Mouse (Mus musculus): ENCODE data around the gene Nfix. TPM values are rescaled to one million over a fixed set of nuclear protein-coding genes. Genes with fewer than 3 reads are reported as not detected.

Gene Nfix
- 69.9 TPM for polyA plus RNA-seq (2014; fragmentation: Illumina TruSeq; extraction: RNeasy Lipid Tissue Mini Kit (QIAGEN cat#74804); ENCODE audit: low read depth, low replicate concordance)

DNA sequence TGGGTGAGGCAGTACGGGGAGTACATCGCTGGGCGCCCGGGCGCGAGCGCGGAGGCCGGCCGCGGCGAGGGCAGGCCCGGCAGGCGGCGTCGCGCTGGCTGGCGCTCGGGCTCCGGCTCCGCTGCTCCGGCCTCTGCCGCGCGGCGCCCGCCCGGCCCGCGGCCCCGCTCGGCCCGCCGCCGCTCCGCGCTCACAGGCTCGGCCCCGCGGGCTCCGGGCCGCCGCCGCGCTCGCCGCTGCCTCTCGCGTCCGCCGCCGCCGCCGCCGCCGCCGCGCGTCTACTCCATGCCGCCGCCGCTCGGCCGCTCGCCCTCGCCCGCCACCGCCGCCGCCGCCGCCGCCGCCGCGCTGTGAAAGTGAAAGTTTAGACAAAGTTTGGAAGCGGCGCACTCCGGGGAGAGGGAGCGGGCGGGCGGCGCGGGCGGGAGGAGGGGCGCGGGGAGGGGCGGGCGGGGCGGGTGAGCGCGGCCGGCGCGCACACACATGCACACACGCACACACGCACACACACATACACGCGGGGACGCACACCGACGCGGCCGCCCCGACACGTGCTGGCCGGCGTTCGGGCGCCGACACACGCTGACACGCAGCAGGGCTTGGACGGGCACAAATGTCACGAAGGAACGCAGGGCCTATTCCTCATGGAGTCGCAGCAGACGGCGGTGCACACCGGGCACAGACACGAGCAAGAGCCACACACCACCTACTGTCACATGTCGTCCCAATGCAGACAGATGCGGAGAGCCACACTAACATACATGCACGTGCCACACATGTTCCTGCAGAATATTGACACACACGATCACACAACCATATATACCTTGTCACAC is at the start of gene Nfix:
Nfix (minus strand) TSS at position 346 of the 833 bp plus-strand sequence.

DNA sequence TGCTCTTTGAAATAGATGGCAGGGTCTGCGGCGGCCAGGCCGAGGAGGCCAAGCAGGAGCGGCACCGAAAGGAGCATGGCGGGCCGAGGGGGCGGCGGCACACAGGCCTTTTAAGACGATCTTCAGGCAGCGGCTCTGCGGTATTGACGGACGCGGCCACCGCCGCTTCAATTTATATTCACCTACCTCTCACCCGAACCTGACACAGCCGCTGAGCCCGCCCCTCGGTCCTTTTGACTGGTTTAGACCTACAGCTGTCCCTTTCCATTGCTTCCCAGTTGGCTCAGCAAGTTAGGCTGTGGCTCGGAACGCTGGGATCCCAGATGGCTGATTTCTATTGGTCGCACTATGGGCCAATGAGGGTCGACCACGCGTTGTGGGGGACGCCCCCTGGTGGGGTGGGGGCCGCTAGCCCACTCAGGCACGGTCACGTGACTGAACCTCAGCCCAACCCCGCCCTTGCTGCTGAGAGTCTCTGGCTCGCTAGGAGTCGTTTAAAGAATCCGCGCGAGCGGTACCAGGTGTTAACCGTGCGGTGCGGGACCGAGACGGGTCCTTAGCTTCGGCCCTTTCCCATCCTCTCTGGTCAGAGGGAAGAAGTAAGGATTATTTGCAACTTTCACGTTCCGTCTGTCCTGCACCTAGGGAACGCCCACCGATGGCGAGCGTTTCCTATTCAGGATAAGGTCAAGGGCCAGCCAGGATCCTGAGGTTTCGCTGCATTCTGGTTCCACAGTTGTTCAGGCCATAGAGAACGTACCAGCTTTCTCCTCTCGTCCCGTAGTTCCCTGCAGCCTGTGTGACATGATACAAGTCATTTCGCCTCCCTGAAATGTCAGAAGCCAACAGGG is 46.8 kb upstream of the Nfix start, which contains the start of gene Calr:
Calr (minus strand) TSS at position 213 of the 851 bp plus-strand sequence.

DNA sequence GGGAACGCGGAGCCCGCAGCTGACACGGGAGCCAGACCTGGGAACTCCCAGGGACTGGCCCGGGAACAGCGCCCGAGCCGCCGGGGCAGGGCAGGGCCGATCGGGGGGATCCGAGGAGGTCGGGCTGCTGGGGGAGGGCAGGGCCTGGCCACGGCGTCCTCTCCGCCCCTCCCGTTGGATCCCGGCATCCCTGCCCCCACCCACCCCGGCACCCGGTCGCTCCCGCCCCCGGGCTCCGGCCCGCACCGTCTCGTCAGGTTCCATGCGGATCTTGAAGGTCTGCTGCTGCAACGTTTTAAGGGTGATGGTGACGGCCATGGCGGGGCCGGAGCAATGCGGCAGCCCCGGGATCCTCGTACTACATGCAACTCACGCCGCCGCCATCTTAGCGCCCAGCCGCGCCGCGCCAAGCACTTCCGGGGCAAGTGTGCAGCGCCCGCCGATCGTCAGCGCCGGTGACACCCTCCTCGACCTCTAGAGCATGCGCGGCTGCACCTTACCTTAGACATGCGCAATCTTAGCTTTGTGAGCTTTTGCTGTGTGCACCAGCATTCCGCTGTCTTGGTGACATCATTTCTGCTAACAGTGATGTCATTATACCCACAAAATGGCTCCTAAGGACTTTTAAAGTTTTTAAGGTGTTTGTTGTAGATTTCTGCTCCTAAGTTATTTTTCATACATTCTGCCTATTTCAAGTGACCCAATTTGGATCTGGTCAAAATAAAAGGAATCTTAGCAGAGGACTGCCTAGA is 40.3 kb upstream of the Nfix start, which contains the start of gene Rad23a:
Rad23a (minus strand) TSS at position 418 of the 752 bp plus-strand sequence.

DNA sequence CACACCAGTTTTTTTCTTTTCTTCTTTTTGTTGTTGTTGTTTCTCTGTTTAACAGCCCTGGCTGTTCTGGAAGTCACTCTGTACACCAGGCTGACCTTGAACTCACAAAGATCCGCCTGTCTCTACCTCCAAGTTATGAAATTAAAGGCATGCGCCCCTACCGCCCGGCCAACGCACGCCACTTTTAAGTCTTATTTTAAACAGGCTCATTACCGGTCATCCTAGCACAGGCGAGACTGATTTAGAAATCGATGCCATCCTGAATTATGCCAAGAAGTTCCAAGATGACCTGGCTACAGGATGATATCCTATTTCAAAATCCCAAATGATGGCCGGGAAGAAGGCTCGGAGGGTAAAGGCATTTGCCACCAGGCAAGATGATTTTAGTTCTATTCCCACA is 31.3 kb upstream of the Nfix start, which contains the start of gene Gadd45gip1:
Gadd45gip1 (plus strand) TSS at position 33 of the 400 bp plus-strand sequence.

DNA sequence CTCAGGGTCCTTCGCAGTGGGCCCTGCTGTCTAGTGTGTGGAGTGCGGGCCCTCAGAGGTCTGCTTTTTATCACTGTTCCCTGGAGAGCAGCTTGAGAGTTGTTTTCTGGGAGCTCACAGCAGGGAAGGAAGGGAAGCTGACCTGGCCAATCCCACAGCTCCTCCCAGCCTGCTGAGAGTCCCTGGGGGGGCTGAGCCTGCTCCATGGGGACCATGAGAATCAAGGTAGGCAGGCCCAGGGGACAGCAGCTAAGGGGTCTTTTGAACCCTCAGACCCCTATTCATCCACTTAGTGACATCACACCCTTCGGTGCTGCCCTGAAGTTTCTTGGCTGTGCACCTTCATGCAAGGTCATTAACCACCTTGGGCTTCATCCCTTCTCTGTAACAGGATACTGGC is 22.6 kb upstream of the Nfix start, which contains the start of gene Dand5:
Dand5 (minus strand) TSS at position 101 of the 400 bp plus-strand sequence.

DNA sequence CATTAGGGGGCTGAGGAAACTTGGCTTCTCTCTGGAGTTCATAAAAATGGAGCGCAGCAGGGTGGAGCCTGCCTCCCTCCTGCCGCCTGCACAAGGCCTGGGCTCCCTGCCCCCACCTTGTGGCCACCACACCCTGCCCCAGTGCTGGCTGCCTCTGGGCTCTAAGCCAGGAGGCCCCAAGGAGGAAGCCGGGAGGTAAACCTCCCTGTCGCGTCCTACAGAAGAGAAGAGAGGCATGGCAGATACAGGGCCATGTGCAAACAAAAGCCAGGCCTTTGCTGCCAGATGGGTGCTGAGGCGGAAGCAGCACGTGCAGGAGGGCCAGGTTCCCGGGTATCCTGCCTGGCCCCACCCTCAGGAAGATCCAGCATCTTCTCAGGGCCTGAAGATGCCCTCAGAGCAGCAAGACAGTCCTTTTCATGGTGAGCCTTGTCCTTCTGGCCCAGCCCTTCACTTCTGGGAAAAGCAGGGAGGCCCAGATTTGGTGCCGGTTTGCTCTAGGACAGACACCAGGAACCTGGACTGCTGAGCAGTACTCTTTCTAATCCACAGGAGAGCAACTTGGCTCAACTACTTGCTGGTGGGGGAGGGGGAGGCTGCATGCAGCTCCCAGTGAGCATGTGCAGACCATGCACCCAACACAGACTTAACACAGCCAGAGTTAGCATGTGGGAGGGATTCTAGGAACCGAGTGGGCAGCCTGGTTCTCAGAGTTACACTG is 77.1 kb downstream of the Nfix start, which contains the start of gene G430095P16Rik:
G430095P16Rik (plus strand) TSS at position 158 of the 721 bp plus-strand sequence.

DNA sequence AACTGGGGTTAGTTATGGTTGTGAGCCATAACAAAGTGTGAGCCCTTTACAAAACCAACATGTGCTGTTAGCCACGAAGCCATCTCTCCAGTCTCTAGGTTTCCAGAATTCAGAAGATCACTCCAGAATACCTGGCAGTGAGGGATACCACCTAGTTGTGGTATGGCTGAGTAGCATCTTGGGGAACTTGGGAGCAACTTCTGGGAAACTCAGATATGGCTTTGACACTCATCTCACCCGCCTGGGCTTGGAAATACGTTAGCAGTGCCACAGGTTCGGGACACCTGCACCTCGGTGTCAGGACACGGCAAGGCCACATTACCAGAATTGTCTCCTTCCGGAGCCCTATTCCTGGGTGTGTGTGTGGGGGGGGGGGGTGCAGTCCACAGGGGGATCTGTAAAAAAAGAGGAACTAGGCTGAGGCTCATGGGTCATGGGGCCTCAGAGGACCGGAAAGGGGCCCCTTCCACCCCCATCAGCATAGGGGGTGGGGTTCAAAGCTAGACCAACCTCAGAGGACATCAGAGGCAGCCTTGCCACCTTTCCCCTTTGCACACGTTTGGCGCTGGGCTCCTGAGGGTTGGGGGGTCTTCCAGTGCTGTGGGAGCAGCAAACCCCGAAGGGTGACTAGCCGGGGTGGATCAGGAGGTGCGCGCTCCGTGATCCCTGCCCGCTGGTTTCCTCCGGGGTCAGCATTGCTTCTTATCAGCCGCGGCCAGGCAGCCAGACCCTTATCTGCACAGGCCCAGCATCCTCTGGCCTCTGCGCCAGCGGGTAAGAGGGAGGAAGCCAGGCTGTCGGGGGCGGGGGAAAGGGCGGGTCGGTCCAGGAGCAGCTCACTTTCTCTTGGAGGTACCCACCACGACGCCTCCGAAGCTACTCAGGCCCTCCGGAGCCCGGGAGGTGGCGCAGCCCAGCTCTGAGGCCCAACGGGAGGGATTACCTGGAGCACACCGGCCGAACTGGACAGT is 98.9 kb downstream of the Nfix start, which contains the start of gene Lyl1:
Lyl1 (plus strand) TSS at position 517 of the 971 bp plus-strand sequence.

DNA sequence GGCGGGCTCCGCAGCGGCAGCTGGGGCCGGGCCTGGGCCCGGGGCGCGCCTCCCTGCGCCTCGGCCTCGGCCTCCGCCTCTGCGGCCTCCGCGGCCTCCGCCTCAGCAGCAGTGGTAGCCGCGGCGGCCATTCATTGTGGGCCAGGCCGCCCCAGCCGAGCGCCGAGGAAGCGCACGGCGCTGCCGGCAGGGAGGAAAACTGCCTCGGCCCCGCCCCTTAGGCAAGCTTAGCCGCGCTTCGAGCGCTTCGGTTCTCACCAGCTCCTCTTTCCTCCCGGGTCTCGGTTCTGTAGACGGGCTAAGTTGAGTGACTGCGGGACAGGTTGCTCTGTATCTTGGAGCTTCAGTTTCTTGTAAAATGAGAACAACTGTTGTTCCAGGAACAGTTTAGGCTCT is 112.4 kb downstream of the Nfix start, which contains the start of gene Nacc1:
Nacc1 (minus strand) TSS at position 158 of the 396 bp plus-strand sequence.

DNA sequence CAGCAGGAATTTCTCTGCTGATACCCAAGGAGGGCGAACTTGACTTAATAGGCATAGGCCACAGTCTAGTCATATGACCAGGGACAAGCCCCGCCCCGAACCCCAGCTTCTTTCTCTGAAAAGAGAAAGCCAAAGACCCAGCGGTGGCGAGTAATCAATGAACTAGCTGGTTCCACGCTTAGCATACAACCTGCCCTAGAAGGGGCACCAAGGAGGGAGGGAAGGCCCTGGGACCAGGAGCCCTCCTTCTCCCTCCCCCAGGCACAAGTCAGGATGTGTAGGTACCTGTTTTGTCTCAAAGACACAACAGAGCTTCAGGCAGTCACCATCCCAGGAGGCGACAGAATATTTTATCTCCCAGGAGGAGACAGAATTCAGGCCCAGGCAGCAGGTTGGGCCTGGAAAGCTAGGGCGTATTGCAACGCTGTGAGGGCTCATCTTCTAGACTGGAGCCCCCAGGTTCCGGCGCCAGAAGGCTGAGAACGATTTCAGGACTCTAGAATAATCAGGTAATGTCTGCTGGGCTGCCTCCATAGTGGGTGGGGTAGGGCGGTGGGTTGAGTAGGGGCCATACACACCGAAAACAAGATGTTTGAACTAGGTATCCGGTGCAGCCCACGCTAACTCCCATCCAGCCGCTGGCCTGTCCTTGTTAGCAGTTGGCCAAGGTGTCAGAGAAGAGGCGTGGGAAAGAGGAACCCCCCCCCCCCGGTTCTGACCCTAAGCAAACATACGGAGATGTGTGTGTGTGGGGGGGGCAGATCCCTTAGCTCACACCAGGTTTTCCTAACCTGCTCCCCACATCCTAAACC is 113.7 kb downstream of the Nfix start, which contains the start of gene Trmt1:
Trmt1 (plus strand) TSS at position 117 of the 812 bp plus-strand sequence.

DNA sequence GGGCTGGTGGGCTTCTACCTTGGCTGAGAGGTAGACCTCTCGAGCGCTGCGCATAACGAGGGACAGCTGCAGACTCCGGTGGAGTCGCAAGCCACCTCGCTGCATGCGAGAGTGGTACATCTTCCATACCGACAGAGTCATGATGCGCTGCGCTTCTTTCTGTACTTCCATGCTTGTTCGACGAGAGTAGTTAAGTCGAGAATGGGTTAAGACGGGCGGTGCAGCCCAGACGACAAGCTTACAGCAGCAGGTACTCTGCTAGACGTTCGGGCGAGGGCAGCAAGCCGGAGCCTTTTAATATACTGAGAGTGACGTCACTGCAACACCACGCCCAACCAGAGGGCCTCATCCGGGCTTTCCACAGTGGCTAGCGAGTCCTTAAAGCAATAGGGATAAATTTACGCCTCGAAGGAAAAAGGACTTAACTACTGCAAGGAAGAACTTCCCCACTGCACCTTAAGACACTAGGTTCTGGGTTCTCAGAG is 137.5 kb downstream of the Nfix start, which contains the start of gene Ier2:
Ier2 (minus strand) TSS at position 272 of the 485 bp plus-strand sequence.

Other genes starting within 250 kb of the Nfix start
- gene Ier2, start 137.5 kb downstream of the Nfix start, polyA plus RNA-seq (2014; fragmentation: Illumina TruSeq; extraction: RNeasy Lipid Tissue Mini Kit (QIAGEN cat#74804); ENCODE audit: low read depth, low replicate concordance): 38.2 TPM
- gene Trmt1, start 114.0 kb downstream of the Nfix start, polyA plus RNA-seq (2014; fragmentation: Illumina TruSeq; extraction: RNeasy Lipid Tissue Mini Kit (QIAGEN cat#74804); ENCODE audit: low read depth, low replicate concordance): 67.1 TPM
- gene Nacc1, start 112.5 kb downstream of the Nfix start, polyA plus RNA-seq (2014; fragmentation: Illumina TruSeq; extraction: RNeasy Lipid Tissue Mini Kit (QIAGEN cat#74804); ENCODE audit: low read depth, low replicate concordance): 48.3 TPM
- gene Lyl1, start 98.9 kb downstream of the Nfix start, polyA plus RNA-seq (2014; fragmentation: Illumina TruSeq; extraction: RNeasy Lipid Tissue Mini Kit (QIAGEN cat#74804); ENCODE audit: low read depth, low replicate concordance): 6.4 TPM
- 1.8 TPM for gene G430095P16Rik, start 77.3 kb downstream of the Nfix start, polyA plus RNA-seq (2014; fragmentation: Illumina TruSeq; extraction: RNeasy Lipid Tissue Mini Kit (QIAGEN cat#74804); ENCODE audit: low read depth, low replicate concordance)
- gene Dand5, start 22.5 kb upstream of the Nfix start, polyA plus RNA-seq (2014; fragmentation: Illumina TruSeq; extraction: RNeasy Lipid Tissue Mini Kit (QIAGEN cat#74804); ENCODE audit: low read depth, low replicate concordance): 6.5 TPM
- gene Gadd45gip1, start 31.2 kb upstream of the Nfix start, polyA plus RNA-seq (2014; fragmentation: Illumina TruSeq; extraction: RNeasy Lipid Tissue Mini Kit (QIAGEN cat#74804); ENCODE audit: low read depth, low replicate concordance): 13.5 TPM
- gene Rad23a, start 40.3 kb upstream of the Nfix start, polyA plus RNA-seq (2014; fragmentation: Illumina TruSeq; extraction: RNeasy Lipid Tissue Mini Kit (QIAGEN cat#74804); ENCODE audit: low read depth, low replicate concordance): 56.6 TPM
- 1,480 TPM for gene Calr, start 46.6 kb upstream of the Nfix start, polyA plus RNA-seq (2014; fragmentation: Illumina TruSeq; extraction: RNeasy Lipid Tissue Mini Kit (QIAGEN cat#74804); ENCODE audit: low read depth, low replicate concordance)
- 31.3 TPM for gene Farsa, start 56.6 kb upstream of the Nfix start, polyA plus RNA-seq (2014; fragmentation: Illumina TruSeq; extraction: RNeasy Lipid Tissue Mini Kit (QIAGEN cat#74804); ENCODE audit: low read depth, low replicate concordance)
- gene Syce2, start 71.8 kb upstream of the Nfix start, polyA plus RNA-seq (2014; fragmentation: Illumina TruSeq; extraction: RNeasy Lipid Tissue Mini Kit (QIAGEN cat#74804); ENCODE audit: low read depth, low replicate concordance): 21.8 TPM
- gene Gcdh, start 93.6 kb upstream of the Nfix start, polyA plus RNA-seq (2014; fragmentation: Illumina TruSeq; extraction: RNeasy Lipid Tissue Mini Kit (QIAGEN cat#74804); ENCODE audit: low read depth, low replicate concordance): 45.3 TPM
- 0.34 TPM for gene Klf1, start 101.6 kb upstream of the Nfix start, polyA plus RNA-seq (2014; fragmentation: Illumina TruSeq; extraction: RNeasy Lipid Tissue Mini Kit (QIAGEN cat#74804); ENCODE audit: low read depth, low replicate concordance)
- 46.1 TPM for gene Dnase2a, start 108.2 kb upstream of the Nfix start, polyA plus RNA-seq (2014; fragmentation: Illumina TruSeq; extraction: RNeasy Lipid Tissue Mini Kit (QIAGEN cat#74804); ENCODE audit: low read depth, low replicate concordance)
- 0.45 TPM for gene Mast1, start 137.0 kb upstream of the Nfix start, polyA plus RNA-seq (2014; fragmentation: Illumina TruSeq; extraction: RNeasy Lipid Tissue Mini Kit (QIAGEN cat#74804); ENCODE audit: low read depth, low replicate concordance)
- not detected for gene Rtbdn, start 146.6 kb upstream of the Nfix start, polyA plus RNA-seq (2014; fragmentation: Illumina TruSeq; extraction: RNeasy Lipid Tissue Mini Kit (QIAGEN cat#74804); ENCODE audit: low read depth, low replicate concordance)
- gene Gm49661, start 169.1 kb upstream of the Nfix start, polyA plus RNA-seq (2014; fragmentation: Illumina TruSeq; extraction: RNeasy Lipid Tissue Mini Kit (QIAGEN cat#74804); ENCODE audit: low read depth, low replicate concordance): 6.1 TPM
- 210 TPM for gene Prdx2, start 169.2 kb upstream of the Nfix start, polyA plus RNA-seq (2014; fragmentation: Illumina TruSeq; extraction: RNeasy Lipid Tissue Mini Kit (QIAGEN cat#74804); ENCODE audit: low read depth, low replicate concordance)
- 64.5 TPM for gene Rnaseh2a, start 169.4 kb upstream of the Nfix start, polyA plus RNA-seq (2014; fragmentation: Illumina TruSeq; extraction: RNeasy Lipid Tissue Mini Kit (QIAGEN cat#74804); ENCODE audit: low read depth, low replicate concordance)
- gene Junb, start 178.4 kb upstream of the Nfix start, polyA plus RNA-seq (2014; fragmentation: Illumina TruSeq; extraction: RNeasy Lipid Tissue Mini Kit (QIAGEN cat#74804); ENCODE audit: low read depth, low replicate concordance): 44.8 TPM
- 30.4 TPM for gene Hook2, start 190.3 kb upstream of the Nfix start, polyA plus RNA-seq (2014; fragmentation: Illumina TruSeq; extraction: RNeasy Lipid Tissue Mini Kit (QIAGEN cat#74804); ENCODE audit: low read depth, low replicate concordance)
- gene Best2, start 214.2 kb upstream of the Nfix start, polyA plus RNA-seq (2014; fragmentation: Illumina TruSeq; extraction: RNeasy Lipid Tissue Mini Kit (QIAGEN cat#74804); ENCODE audit: low read depth, low replicate concordance): not detected
- 81.0 TPM for gene Asna1, start 224.9 kb upstream of the Nfix start, polyA plus RNA-seq (2014; fragmentation: Illumina TruSeq; extraction: RNeasy Lipid Tissue Mini Kit (QIAGEN cat#74804); ENCODE audit: low read depth, low replicate concordance)
- 87.2 TPM for gene Trir, start 226.5 kb upstream of the Nfix start, polyA plus RNA-seq (2014; fragmentation: Illumina TruSeq; extraction: RNeasy Lipid Tissue Mini Kit (QIAGEN cat#74804); ENCODE audit: low read depth, low replicate concordance)
- gene Tnpo2, start 236.6 kb upstream of the Nfix start, polyA plus RNA-seq (2014; fragmentation: Illumina TruSeq; extraction: RNeasy Lipid Tissue Mini Kit (QIAGEN cat#74804); ENCODE audit: low read depth, low replicate concordance): 46.5 TPM

Measured in adipose tissue, adult 10 weeks (tissue).